Mouse (Mus musculus) kidney, postnatal 14 days (tissue): ENCODE measurements around the gene Atp1b2.

Source experiments
- DNase-seq: peaks from one replicate; pipeline ENCODE4 v3.0.0; 2022; ENCODE audit warnings: mixed read lengths

The Atp1b2 gene

DNA sequence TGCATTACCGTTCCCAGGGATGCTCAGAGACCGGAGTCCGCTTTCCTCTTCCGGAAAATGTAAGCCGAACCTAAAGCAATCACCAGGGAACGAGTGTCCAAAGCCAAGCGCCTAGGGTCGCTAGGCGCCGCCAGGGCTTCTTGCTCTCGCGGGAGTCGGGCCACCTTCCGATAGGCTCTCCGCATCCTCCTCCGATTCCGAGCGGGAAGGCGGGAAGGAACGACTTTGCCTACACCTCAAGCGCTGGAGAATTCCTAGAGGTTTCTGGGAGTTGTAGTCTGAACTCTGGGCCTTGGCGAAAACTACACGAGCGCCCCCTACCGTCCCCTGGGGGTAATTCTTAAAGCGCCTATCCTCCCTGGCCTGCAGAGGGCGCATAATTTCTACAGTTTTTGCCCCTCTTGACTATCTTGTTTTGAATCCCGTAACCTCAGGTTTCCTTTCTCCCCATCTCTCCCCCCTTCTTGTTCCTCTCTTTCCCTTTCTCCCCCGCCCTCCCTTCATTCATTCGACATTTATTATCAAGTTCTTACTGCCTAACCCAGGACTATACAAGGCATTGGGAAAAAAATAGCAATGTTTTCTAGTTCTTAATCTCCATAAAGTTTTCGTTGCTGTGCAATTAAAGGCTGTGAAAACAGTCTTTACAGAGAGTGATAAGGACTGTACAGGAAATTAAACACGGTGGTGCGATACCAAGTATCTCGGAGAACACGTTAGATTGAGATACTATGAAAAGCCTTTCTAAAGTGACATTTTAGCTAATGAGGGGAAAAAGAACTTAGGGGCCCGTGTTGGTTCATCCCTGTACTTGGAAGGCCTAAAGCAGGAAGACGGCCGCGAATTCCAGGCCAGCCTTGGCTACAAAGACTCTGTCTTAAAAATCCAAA lies 26.4 kb downstream of the Atp1b2 start:
- peak; percentile 98 for DNase-seq

- DNase-seq: no peak
Measured at GRCm38 (mm10) chr11:69578301-69578700, 27.4 kb downstream of the Atp1b2 start.

- DNase-seq: no peak
Measured at GRCm38 (mm10) chr11:69576307-69576706, 29.4 kb downstream of the Atp1b2 start.

DNA sequence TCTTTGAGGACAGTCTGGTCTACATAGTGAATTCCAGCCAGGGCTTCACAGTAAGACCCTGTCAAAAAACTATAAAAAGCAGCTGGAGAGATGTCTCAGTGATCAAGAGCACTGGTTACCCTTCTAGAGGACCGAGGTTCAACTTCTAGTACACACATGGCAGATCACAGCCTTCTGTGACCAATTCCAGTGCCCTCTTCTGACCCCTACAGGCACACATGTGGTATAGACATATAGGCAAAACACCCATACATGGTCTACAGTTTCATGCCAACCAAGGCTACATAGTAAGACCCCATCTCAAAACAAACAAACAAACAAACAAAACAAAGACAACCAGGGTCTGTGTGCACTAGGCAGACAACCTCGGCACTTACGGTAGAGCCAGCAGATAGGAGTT lies 30.5 kb downstream of the Atp1b2 start:
- peak; percentile 28 for DNase-seq

- DNase-seq: no peak
Measured at GRCm38 (mm10) chr11:69565131-69565530, 40.6 kb downstream of the Atp1b2 start.

GRCm38 (mm10) chr11:69564391-69564790 lies 41.4 kb downstream of the Atp1b2 start:
- DNase-seq: no peak

- no peak for DNase-seq
Measured at GRCm38 (mm10) chr11:69563373-69563772, 42.4 kb downstream of the Atp1b2 start.

DNA sequence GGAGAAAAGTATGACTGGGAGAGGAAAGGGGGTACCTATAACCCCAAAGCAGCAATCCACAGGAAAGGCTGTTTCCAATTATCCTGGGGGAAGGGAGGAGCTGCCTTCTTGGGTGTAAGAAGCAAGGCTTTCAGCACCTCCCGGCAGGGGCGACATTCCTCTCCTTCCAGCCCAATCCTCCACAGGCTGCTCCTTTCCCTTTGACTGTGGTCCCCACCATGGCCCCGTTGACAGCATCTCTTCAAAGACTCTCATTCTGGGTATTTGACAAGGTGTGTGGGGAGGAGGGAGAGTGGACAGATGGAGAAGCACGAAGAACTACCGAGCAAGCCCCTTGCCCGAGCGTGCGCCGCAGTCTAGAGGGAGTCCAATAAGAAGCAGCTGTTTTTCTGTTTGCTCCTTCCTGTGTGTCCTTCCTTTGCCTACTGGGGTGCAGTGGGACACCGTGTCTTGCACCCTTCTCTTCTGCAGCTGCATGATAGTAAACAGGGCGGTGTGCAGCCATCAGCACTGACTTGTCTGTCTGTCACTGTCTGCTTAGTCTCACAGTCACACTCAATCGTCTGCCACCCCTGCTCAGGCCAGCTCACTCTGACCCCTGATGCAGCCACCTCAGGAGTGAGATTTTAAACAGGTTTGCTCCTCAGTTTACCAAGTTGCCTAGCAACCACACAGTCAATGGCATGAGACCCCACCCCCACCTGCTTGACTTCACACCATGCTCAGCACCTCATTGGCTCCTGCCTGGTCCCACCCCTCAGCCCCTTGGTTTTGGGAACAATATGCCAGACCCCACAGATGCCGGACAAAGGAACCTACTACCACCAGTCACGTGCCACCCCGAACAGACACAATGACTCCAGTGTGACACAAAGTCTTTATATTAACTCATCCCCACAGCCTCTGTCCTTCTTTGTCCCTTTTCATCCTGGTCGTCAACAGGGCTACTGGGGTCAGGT lies 44.6 kb downstream of the Atp1b2 start:
- DNase-seq: no peak

DNA sequence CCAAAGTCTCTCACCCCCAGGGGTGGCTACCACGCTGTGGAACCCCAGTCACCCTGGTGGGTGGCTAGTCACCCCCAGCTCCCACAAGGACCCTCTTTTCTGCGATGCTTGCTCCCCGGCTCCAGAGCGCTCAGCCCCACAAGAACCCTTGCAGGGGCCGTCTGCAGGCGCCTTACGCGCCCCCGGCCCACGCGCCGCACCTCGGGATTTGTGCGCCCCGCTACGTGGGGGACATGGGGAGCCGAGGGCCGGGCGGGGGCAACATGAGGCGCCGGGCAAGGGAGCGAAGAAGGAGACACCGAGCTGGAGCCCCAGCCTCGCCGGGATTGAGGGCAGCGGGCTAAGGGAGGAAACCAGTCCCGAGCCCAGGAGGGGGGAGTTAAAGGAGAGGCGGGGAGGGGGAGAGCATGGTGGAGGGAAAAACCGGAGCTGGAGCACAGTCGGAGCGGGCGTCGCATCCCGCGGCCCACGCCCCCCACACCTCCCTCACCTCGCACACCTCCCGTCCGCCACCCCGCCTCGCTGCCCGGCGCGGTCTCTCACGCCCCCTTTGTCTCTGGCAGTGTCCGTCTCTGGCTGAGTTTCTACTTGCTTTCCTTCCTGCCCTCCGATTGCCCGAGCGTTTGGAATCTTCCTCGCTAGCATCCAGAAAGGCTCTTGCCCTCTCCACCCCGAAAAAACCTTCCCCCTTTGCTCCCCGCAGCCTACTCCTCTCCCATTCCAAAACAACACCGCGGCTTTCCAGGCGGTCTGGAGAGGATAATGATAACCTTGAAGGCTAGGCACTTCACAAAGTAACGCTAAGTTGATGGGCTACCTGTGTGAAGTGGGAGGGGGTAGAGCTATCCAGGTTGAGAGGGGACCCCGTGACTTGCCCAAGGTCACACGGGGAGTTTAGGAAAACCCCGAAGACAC lies 45.6 kb downstream of the Atp1b2 start, which contains the start of gene Efnb3:
Efnb3 (minus strand) TSS at position 355 of the 915 bp plus-strand sequence.
- DNase-seq: peak; percentile 41

GRCm38 (mm10) chr11:69559183-69559582 lies 46.6 kb downstream of the Atp1b2 start:
- DNase-seq: no peak

GRCm38 (mm10) chr11:69558756-69559155 lies 47.0 kb downstream of the Atp1b2 start:
- peak; percentile 36 for DNase-seq

- DNase-seq: no peak
Measured at GRCm38 (mm10) chr11:69557381-69557958, 48.3 kb downstream of the Atp1b2 start.

GRCm38 (mm10) chr11:69554539-69555140 lies 51.1 kb downstream of the Atp1b2 start:
- DNase-seq: no peak

GRCm38 (mm10) chr11:69553341-69553721 lies 52.4 kb downstream of the Atp1b2 start:
- DNase-seq: no peak

DNA sequence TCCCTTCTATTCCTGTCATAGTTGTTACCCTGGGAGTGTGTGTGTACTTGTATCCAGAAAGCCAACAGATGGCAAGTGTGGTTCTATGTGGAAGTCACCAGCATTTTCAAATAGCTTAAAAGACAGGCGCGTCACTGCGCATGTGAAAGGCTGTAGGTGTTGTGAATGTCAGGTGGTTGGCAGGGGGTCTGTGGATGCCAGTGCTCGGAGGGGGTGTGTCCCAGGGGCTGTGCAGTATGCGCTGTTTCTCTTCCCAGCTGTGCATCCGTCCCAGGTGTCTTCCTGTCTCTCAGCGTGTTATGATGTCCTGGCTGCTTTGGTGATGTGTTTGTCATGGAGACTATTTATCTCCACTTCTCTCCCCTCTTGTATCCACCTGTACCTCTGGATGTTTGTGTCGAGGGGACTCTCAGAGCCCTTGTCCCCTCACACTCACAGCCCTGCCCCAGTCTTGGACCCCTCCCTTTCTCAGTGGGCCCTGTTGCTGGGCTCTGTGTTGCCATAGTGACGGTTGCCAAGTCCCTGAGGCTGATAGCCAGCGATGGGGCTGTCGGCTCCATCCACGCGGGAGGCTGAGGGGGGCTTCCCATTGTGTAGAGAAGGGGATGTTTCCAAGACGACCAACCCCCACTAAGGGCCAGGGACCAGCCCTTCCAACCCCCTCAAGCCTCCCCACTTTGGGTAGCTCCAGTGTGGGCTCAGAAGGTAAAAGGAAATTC lies 53.0 kb downstream of the Atp1b2 start:
- DNase-seq: no peak

- DNase-seq: no peak
Measured at GRCm38 (mm10) chr11:69551310-69551709, 54.4 kb downstream of the Atp1b2 start.
